Mouse (Mus musculus): ENCODE measurements around the gene Ifna5. TPM values are rescaled to one million over a fixed set of nuclear protein-coding genes. Genes with fewer than 3 reads are reported as not detected.
A peak's percentile ranks its signal among the peaks of the same experiment; 100 is the strongest.

Ifna5 gene
- total RNA-seq, 2 experiments from 2014 or later, result not detected

GRCm38 (mm10) chr4:88864599-88864998 lies 29.3 kb downstream of the Ifna5 start:
- no peak for DNase-seq

DNA sequence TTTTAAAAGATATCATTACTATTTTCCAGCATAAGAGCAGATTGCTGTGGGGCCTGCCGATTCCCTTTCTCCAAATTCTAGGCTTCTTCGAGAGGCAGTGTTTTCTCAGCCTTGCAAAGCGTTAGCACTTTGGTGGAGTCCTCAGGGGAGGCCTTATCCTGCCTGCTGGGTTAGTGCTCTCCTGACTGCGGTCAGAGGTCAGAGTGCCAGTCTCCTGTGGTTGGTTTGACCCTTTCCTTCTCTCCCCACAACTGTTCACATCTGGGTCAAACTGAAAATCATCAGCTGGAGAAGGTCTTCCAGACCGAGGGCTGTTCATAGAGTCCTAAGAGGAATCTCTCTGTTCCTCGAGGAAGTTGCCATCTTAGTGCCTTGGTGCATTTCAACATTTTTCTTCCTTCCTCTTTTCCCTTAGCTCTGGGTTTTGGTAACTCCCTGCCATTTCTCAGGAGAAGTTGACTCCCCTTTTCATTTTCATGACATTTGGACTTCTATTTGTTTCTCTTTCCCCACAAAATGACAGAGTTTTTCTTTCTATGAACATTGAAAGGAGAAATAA lies 29.8 kb downstream of the Ifna5 start:
- no peak for DNase-seq

DNA sequence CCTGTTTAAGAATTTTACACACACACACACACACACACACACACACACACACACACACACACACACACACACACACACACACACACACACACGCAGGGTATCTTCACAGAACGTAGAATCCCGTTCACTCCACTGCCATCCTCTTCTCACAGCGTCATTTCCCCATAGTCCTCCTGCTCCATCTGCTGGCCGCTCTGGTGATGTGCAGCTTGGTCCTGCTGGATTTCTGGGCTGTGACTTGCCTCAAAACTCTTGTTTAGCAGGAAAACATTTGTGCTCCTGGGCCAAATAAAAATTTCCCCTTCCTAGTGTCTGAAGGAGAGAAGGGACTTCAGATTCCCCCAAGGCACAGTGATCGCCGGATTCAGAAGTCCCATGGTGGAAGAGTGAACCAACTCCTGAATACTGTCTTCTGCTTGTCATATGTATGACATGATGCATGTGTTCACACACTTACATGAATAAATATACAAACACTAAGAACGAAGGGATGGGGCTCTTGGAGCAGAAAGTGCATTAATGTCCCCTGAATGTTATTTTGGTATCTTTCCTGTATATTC lies 32.1 kb downstream of the Ifna5 start:
- DNase-seq, result peak; percentile 85

- peak; percentile 20 for DNase-seq
Observed at GRCm38 (mm10) chr4:88867926-88868911, 32.9 kb downstream of the Ifna5 start.

DNA sequence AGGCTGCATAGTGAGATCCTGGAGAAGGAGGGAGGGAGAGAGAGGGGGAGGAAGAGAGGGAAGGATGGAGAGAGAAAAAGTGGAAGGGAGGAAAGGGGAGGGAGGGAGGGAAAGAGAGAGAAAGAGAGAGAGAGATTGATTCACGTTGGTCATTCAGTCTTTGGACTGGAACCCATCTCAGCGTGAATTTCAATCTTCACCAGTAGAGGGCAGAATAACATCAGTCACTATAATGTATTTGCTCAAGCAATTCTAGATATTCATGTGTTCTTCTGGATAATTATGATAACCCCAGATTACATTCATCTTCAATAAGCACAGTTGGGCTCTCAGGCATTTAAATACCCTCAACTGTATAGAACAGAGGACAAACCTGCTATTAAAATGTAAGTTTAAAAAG lies 37.4 kb downstream of the Ifna5 start:
- peak; percentile 37 for DNase-seq

DNA sequence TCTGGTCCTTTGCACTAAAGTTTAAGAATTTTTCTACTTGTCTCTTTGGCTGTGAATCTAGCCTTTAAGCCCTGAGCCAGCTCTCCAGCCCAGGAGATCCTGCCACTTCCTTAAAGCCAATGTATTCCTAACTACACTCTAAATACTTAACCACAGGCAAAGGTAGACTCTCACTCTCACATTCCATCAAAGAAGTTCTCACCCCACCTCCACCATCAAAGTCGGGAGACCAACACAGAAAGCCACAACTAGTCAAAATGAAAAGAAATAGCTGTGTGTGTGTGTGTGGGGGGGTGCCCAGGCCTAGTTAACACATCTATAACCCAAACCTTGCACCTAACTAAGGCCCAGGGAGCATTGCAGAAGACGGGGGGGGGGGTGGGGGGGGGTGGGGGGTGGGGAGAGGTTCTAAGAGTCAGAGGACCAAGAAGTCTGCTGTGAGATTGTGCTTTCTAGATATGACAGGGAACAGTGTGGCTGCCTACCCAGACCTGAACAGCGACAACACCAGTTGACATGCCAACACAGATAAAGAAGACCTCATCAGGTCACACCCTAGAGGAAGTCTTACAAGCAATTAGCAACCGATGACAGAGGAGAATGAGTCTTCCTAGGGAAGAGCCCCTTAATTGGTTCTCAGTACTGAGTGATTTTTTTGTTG lies 40.2 kb downstream of the Ifna5 start:
- no peak for DNase-seq

GRCm38 (mm10) chr4:88876520-88876919 lies 41.2 kb downstream of the Ifna5 start:
- no peak for DNase-seq

DNA sequence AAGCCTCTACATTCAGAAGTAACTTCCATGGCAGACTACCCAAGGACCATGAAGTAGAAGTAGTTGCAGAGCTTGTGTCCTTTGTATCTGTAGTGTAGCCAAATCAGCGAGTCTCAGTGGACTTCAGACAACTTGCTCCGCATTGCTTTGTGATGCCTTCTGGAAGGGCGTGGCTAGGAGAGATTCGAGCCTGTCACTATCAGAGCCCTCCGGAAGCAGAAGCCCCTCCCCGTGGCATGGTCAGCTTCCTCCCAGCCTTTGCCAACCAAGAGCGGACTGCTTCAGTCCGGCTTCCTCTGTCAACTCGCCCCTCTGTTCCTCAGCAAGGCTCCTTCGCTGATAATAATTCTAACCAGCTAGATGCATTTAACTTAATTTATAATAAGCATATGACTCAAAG lies 42.9 kb downstream of the Ifna5 start:
- DNase-seq, result no peak

DNA sequence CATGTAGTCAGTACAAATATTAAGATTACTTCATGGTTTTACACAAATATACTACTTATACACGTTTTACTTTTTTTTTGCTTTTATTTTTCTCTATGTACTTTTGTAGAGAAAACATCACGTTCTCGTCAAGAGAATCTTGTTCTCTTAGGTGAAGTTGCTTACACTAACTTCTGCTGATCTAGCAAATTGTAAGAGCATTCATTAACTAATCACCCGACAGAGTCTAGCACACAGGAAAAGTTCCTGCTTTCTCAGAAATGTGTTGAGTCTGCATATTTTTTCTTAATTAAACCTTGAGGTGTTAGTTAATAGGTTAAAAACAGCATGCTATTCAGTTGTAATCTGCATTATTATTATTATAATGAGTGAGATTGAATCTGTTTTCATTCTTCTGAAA lies 43.4 kb downstream of the Ifna5 start:
- DNase-seq, result no peak

GRCm38 (mm10) chr4:88880101-88880500 lies 44.8 kb downstream of the Ifna5 start, which contains the start of gene Ifne:
TSS of gene Ifne (minus strand) at chr4:88880201.
- DNase-seq, result no peak

Other genes starting within 250 kb of the Ifna5 start
- not detected for gene Ifna9, start 243.1 kb upstream of the Ifna5 start, total RNA-seq (2021)
- gene Ifna12, start 232.1 kb upstream of the Ifna5 start, total RNA-seq (2021), result not detected
- gene C87499, start 201.1 kb upstream of the Ifna5 start, total RNA-seq (2021), result not detected
- not detected for gene Ifna13, start 191.1 kb upstream of the Ifna5 start, total RNA-seq (2021)
- not detected for gene Ifna16, start 158.6 kb upstream of the Ifna5 start, total RNA-seq (2021)
- not detected for gene Ifna2, start 151.6 kb upstream of the Ifna5 start, total RNA-seq (2021)
- gene Ifnab, start 144.2 kb upstream of the Ifna5 start, total RNA-seq (2021), result not detected
- under 1 TPM; 0.36 to 0.52 TPM for gene Gm26566, start 113.7 kb upstream of the Ifna5 start, total RNA-seq (2021)
- 10 to 100 TPM; 89.6 to 91.9 TPM for gene Klhl9, start 113.1 kb upstream of the Ifna5 start, total RNA-seq (2021)
- gene Gm13271, start 80.7 kb upstream of the Ifna5 start, total RNA-seq (2021), result not detected
- gene Gm13283, start 75.4 kb upstream of the Ifna5 start, total RNA-seq (2021), result not detected
- gene Gm13290, start 61.7 kb upstream of the Ifna5 start, total RNA-seq (2021), result not detected
- gene Gm13289, start 58.6 kb upstream of the Ifna5 start, total RNA-seq (2021), result not detected
- not detected for gene Gm13272, start 55.7 kb upstream of the Ifna5 start, total RNA-seq (2021)
- under 1 TPM in 1 of 2 experiments, not detected in 1; 0.23 TPM for gene Ifnz, start 53.4 kb upstream of the Ifna5 start, total RNA-seq (2021)
- gene Gm13276, start 49.8 kb upstream of the Ifna5 start, total RNA-seq (2021), result not detected
- gene Gm13277, start 46.9 kb upstream of the Ifna5 start, total RNA-seq (2021), result not detected
- not detected for gene Gm13278, start 44.0 kb upstream of the Ifna5 start, total RNA-seq (2021)
- gene Gm13275, start 41.0 kb upstream of the Ifna5 start, total RNA-seq (2021), result not detected
- not detected for gene Gm13279, start 38.1 kb upstream of the Ifna5 start, total RNA-seq (2021)
- under 1 TPM in 1 of 2 experiments, not detected in 1; 0.31 TPM for gene Gm13285, start 35.9 kb upstream of the Ifna5 start, total RNA-seq (2021)
- gene Gm13287, start 32.3 kb upstream of the Ifna5 start, total RNA-seq (2021), result not detected
- under 1 TPM in 1 of 2 experiments, not detected in 1; 0.14 TPM for gene Gm13288, start 30.0 kb upstream of the Ifna5 start, total RNA-seq (2021)
- gene Ifna7, start 19.3 kb upstream of the Ifna5 start, total RNA-seq (2021), result not detected
- gene Ifna11, start 15.6 kb upstream of the Ifna5 start, total RNA-seq (2021), result not detected
- gene Ifna6, start 8.1 kb upstream of the Ifna5 start, total RNA-seq (2021), result not detected
- not detected for gene Ifna4, start 6.3 kb downstream of the Ifna5 start, total RNA-seq (2021)
- gene Ifna1, start 14.6 kb downstream of the Ifna5 start, total RNA-seq (2021), result not detected
- not detected for gene Ifne, start 44.7 kb downstream of the Ifna5 start, total RNA-seq (2021)